Mouse (Mus musculus) midbrain, embryonic 16.5 days (tissue): ENCODE results near the gene Vstm4. TPM values are rescaled to one million over a fixed set of nuclear protein-coding genes. Genes with fewer than 3 reads are reported as not detected.

ENCODE experiments used
- ATAC-seq: fragments of 200-750 bp; cut with Nextera tagmentation; 2 replicates; pipeline ENCODE4 v1.8.0; 2017; ENCODE audit warnings: moderate TSS enrichment
- H3K27ac ChIP-seq: fragments of 300-500 bp; sonication (generic); 2 replicates; pipeline ENCODE4 v1.5.1; 2014; ENCODE audit warnings: mild to moderate bottlenecking, low read length, mixed read lengths
- H3K27me3 ChIP-seq: fragments of 300-500 bp; sonication (generic); 2 replicates; pipeline ENCODE4 v1.6.1; 2014; ENCODE audit warnings: low read depth, low read length, mixed read lengths; ENCODE audit not compliant: control insufficient read depth, insufficient read depth
- H3K36me3 ChIP-seq: fragments of 300-500 bp; sonication (generic); 2 replicates; pipeline ENCODE4 v1.6.1; 2014; ENCODE audit warnings: mild to moderate bottlenecking, low read length, moderate library complexity, mixed read lengths; ENCODE audit not compliant: control insufficient read depth, insufficient read depth
- H3K4me1 ChIP-seq: fragments of 300-500 bp; sonication (generic); 2 replicates; pipeline ENCODE4 v1.6.1; 2014; ENCODE audit warnings: mild to moderate bottlenecking, low read length, mixed read lengths; ENCODE audit not compliant: control insufficient read depth, insufficient read depth
- H3K4me2 ChIP-seq: fragments of 300-500 bp; sonication (generic); 2 replicates; pipeline ENCODE4 v1.6.1; 2014; ENCODE audit warnings: mild to moderate bottlenecking, low read length, mixed read lengths
- H3K4me3 ChIP-seq: fragments of 300-500 bp; sonication (generic); 2 replicates; pipeline ENCODE4 v1.5.1; 2014; ENCODE audit warnings: low read depth, mild to moderate bottlenecking, low read length, moderate library complexity, mixed read lengths
- H3K9ac ChIP-seq: fragments of 300-500 bp; sonication (generic); 2 replicates; pipeline ENCODE4 v1.6.1; 2014; ENCODE audit warnings: low read depth, low read length, mixed read lengths
- H3K9me3 ChIP-seq: fragments of 300-500 bp; sonication (generic); replicated peaks from 2 replicates; pipeline ENCODE4 v1.6.1; 2014; ENCODE audit warnings: mild to moderate bottlenecking, low read length, mixed read lengths; ENCODE audit not compliant: control insufficient read depth, poor library complexity, severe bottlenecking
- WGBS: fragments of 180-500 bp; shearing (Covaris S2); extraction: QIAGEN DNeasy Blood & Tissue Kit; methylation state at CpG from one replicate; pipeline ENCODE4 v1.1.7; 2014; 5-methylcytosine and 5-hydroxymethylcytosine counted together
- polyA plus RNA-seq: library from polyadenylated mRNA; unstranded; fragments of >200 nt; fragmentation: Nextera tagmentation; extraction: Ambion mirVana; gene quantifications from 2 replicates; pipeline ENCODE4 v1.2.1, GENCODE M21; 2015

Gene Vstm4
- polyA plus RNA-seq, 1 experiment from 2014 or later: 12.0 TPM

DNA sequence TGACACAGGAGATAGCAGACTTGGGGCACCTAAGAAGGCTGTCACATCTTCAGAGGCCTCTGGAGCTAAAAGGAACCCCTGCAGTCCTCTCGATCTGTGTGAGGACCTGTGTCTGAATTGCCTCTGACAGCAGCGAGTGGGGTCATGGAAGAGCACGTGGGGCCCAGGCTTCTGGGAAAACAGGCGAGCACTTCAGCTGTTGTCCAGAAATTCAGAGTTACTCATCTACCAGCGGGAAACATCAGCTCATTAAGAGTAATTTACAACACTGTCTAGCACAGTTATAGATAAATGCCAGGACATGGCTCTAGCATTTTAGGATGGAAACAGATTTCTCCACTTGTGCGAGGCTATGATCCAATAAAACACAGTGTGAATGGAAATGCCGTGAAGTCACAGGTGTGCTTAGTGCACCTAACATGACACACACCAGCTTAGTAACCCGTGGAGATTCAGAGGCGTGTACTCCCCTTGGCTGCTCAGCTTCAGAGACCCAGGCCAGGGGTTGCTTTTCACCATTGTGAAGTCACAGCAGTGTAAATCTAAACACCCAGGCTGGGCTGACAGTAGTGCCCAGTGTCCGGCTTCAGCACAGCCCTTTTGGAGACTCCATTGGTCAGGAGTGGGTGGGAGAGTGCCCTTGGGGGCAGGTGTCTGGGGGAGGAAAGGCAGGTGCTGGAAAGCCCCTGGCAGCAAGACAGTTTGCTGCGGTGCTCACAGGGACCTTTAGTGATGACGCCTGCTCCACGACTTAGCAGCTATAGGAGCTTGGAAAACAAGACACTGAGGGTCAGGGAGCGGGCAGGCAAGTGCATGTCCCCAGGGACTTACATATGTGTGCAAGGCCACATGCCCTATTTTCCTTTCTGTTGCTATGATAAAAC is 32.0 kb upstream of the Vstm4 start:
- WGBS: 59% methylated on average over 14 of the region's 14 CpGs
- Histone ChIP-seq H3K4me2 (no peak overlapping the region), H3K27ac (no peak overlapping the region), H3K9me3 (no peaks in the 10 kb centered on the region), H3K9ac (no peak overlapping the region), H3K36me3 (no peaks in the 10 kb centered on the region), H3K27me3 (no peaks in the 10 kb centered on the region), H3K4me3 (no peak overlapping the region), H3K4me1 (no peaks in the 10 kb centered on the region; the same call in 1 of the 2 replicates)
- no peak for ATAC-seq

- Histone ChIP-seq H3K4me2 (no peak overlapping the region), H3K27me3 (no peaks in the 10 kb centered on the region), H3K9me3 (no peaks in the 10 kb centered on the region), H3K4me1 (no peaks in the 10 kb centered on the region; the same call in 1 of the 2 replicates), H3K9ac (no peak overlapping the region), H3K36me3 (no peaks in the 10 kb centered on the region), H3K27ac (no peak overlapping the region), H3K4me3 (no peak overlapping the region)
- ATAC-seq: no peak
- 10% methylated on average over 11 of the region's 11 CpGs for WGBS
Measured at GRCm38 (mm10) chr14:32825426-32826032, 31.0 kb upstream of the Vstm4 start.

DNA sequence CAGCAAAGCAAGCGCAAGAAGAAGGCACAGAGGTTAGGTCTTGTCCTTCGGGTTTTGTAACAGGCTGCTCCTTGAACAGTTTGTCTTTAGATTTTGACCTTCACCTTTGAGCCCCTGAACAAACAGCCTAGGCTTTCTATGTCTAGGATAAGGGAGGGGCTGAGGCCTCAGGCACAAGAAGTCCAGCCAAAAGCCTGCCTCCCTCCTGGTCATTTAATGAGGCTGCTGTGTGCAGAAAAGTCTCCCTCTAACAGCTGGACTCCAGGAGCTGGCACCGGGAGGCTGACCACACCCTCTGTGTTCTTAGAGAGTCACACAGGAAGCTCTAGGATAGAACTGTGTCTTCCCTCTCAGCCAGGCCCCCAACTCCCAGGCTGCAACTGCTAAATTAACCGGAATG is 29.4 kb upstream of the Vstm4 start:
- Histone ChIP-seq H3K27ac (no peak overlapping the region), H3K9me3 (no peaks in the 10 kb centered on the region), H3K9ac (no peak overlapping the region), H3K4me1 (no peaks in the 10 kb centered on the region; the same call in 1 of the 2 replicates), H3K4me2 (no peak overlapping the region), H3K4me3 (no peak overlapping the region), H3K27me3 (no peaks in the 10 kb centered on the region), H3K36me3 (no peaks in the 10 kb centered on the region)
- 74% methylated on average over 4 of the region's 4 CpGs for WGBS
- ATAC-seq: no peak

DNA sequence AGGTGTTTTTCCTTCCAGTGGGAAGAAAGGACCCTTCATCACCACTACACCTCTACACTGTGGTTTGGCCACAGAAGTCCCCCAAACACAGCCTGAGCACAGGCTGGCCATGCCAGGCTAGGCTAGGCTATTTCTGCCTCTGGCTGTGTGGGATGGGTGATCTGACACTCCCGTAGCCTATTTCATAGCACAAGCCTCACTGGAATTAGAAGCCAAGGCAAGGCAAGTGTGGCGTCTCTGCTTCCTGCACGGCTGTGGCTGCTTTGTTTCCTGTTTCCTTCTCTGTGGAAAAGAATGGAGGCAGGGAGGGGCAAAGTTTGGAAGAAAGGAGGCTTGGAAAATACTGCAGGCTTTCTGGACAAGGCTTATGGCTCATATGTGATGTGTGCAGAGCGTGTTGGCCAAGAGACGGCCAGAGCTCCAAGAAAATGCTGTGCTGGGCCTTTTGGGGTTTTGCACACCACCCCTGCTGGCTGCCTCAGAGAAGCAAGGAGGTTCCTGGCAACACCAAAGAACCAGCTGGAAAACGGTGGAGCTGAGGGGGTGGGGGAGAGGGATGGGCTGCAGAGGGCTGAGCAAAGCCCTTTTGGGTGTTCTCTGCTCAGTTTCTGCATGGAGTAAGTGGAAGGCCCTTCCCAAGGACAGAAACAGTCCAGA is 28.4 kb upstream of the Vstm4 start:
- Histone ChIP-seq H3K9me3 (no peaks in the 10 kb centered on the region), H3K4me1 (no peaks in the 10 kb centered on the region; the same call in 1 of the 2 replicates), H3K27me3 (no peaks in the 10 kb centered on the region), H3K4me2 (no peak overlapping the region), H3K4me3 (no peak overlapping the region), H3K9ac (no peak overlapping the region), H3K36me3 (no peaks in the 10 kb centered on the region), H3K27ac (no peak overlapping the region)
- WGBS: 58% methylated on average over 6 of the region's 6 CpGs
- no peak for ATAC-seq

GRCm38 (mm10) chr14:32833847-32834246 is 22.7 kb upstream of the Vstm4 start, which contains the start of gene Fam170b:
Gene Fam170b (plus strand): TSS chr14:32833962.
- H3K4me3 ChIP-seq: no peak within 1 kb of the TSS
- ATAC-seq: no peak
- no peaks in the 10 kb centered on the region for H3K9me3 ChIP-seq
- 87% methylated on average over 8 of the region's 8 CpGs for WGBS
- no peak within 1 kb of the TSS for H3K9ac ChIP-seq
- no peaks in the 10 kb centered on the region for H3K27me3 ChIP-seq
- H3K4me2 ChIP-seq: no peak within 1 kb of the TSS
- no peaks in the 10 kb centered on the region for H3K4me1 ChIP-seq
- no peaks in the 10 kb centered on the region for H3K36me3 ChIP-seq
- H3K27ac ChIP-seq: no peak within 1 kb of the TSS

GRCm38 (mm10) chr14:32835181-32835580 is 21.4 kb upstream of the Vstm4 start:
- Histone ChIP-seq H3K4me1 (no peaks in the 10 kb centered on the region), H3K36me3 (no peaks in the 10 kb centered on the region), H3K27me3 (no peaks in the 10 kb centered on the region), H3K4me2 (no peak overlapping the region), H3K9me3 (no peaks in the 10 kb centered on the region), H3K9ac (no peak overlapping the region), H3K4me3 (no peak overlapping the region), H3K27ac (no peak overlapping the region)
- ATAC-seq: no peak
- 92% methylated on average over 14 of the region's 14 CpGs for WGBS

DNA sequence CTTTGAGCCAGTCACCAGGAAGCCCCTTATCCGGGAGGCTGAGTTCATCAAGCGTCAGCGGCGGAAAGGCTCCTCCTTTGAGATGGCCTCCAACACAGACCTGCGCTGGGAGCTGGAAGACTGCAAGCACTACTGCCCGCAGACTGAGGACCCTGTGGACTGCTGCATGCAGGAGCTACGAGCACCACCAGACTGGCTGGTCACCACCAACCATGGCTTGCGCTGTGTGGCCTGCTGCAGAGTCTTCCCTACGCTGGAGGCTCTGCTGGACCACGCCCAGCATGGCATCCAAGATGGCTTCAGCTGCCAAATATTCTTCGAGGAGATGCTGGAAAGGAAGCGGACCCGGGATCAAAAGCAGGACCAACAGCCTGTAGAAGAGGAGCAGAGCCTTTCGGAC is 21.0 kb upstream of the Vstm4 start:
- Histone ChIP-seq H3K4me2 (no peak overlapping the region), H3K4me3 (no peak overlapping the region), H3K27ac (no peak overlapping the region), H3K36me3 (no peaks in the 10 kb centered on the region), H3K9ac (no peak overlapping the region), H3K9me3 (no peaks in the 10 kb centered on the region), H3K27me3 (no peaks in the 10 kb centered on the region), H3K4me1 (no peaks in the 10 kb centered on the region)
- 94% methylated on average over 14 of the region's 14 CpGs for WGBS
- no peak for ATAC-seq

DNA sequence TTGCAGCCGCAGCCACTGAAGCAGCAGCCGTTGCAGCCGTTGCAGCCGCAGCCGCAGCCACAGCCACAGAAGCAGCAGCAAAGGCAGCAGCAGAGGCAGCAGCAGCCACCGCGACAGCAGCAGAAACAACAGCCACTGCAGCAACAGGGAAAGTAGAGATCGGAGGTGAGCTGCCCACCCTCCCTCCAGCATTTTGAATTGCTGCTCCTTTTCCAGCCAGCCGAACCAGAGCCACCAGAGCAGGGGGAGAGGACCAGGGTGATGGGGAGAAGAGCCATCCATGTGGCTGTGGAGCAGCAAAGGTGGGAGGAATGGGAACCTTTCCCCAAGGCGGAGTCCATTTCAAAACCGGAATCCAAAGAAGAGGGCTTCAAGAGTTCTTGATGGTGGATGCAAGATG is 20.4 kb upstream of the Vstm4 start:
- WGBS: 89% methylated on average over 11 of the region's 11 CpGs

GRCm38 (mm10) chr14:32842052-32842451 is 14.5 kb upstream of the Vstm4 start:
- ATAC-seq: no peak
- H3K27me3 ChIP-seq: no peaks in the 10 kb centered on the region
- no peaks in the 10 kb centered on the region for H3K9me3 ChIP-seq
- no peak overlapping the region for H3K4me3 ChIP-seq
- no peaks in the 10 kb centered on the region for H3K4me1 ChIP-seq
- no peaks in the 10 kb centered on the region for H3K36me3 ChIP-seq
- H3K4me2 ChIP-seq: no peak overlapping the region
- no peak overlapping the region for H3K9ac ChIP-seq
- no peak overlapping the region for H3K27ac ChIP-seq

More for the DNA sequence above, 20.4 kb upstream of the Vstm4 start:
- no peaks in the 10 kb centered on the region for H3K27me3 ChIP-seq
- H3K4me1 ChIP-seq: no peaks in the 10 kb centered on the region
- H3K36me3 ChIP-seq: no peaks in the 10 kb centered on the region
- H3K9me3 ChIP-seq: no peaks in the 10 kb centered on the region
- no peak overlapping the region for H3K4me3 ChIP-seq
- no peak overlapping the region for H3K4me2 ChIP-seq
- ATAC-seq: no peak
- no peak overlapping the region for H3K27ac ChIP-seq
- H3K9ac ChIP-seq: no peak overlapping the region
